Mouse (Mus musculus): ENCODE data around the gene Pick1.

Pick1 gene

GRCm38 (mm10) chr15:79229058-79229821 lies at the start of gene Pick1, which contains the start of gene Gm49486:
Gene Pick1, plus strand, starts transcription at chr15:79229173.
Gene Gm49486, plus strand, starts transcription at chr15:79229391.
- peak; percentile 96 for DNase-seq

- no peak for DNase-seq
Measured at GRCm38 (mm10) chr15:79185213-79185612, 43.8 kb upstream of the Pick1 start.

GRCm38 (mm10) chr15:79187819-79188218 lies 41.2 kb upstream of the Pick1 start:
- no peak for DNase-seq

GRCm38 (mm10) chr15:79191426-79191825 lies 37.5 kb upstream of the Pick1 start:
- no peak for DNase-seq

- no peak for DNase-seq
Measured at GRCm38 (mm10) chr15:79192450-79192849, 36.5 kb upstream of the Pick1 start.

GRCm38 (mm10) chr15:79192885-79193845 lies 35.8 kb upstream of the Pick1 start:
- DNase-seq: peak; percentile 76

- no peak for DNase-seq
Measured at GRCm38 (mm10) chr15:79194048-79194447, 34.9 kb upstream of the Pick1 start.

GRCm38 (mm10) chr15:79194946-79195345 lies 34.0 kb upstream of the Pick1 start:
- DNase-seq: no peak

- DNase-seq: no peak
Measured at GRCm38 (mm10) chr15:79195492-79195891, 33.5 kb upstream of the Pick1 start.

- DNase-seq: no peak
Measured at GRCm38 (mm10) chr15:79199390-79199976, 29.5 kb upstream of the Pick1 start.

- peak; percentile 65 for DNase-seq
Measured at GRCm38 (mm10) chr15:79201491-79202150, 27.4 kb upstream of the Pick1 start.

GRCm38 (mm10) chr15:79202575-79202974 lies 26.4 kb upstream of the Pick1 start:
- DNase-seq: no peak

- DNase-seq: no peak
Measured at GRCm38 (mm10) chr15:79208211-79208610, 20.8 kb upstream of the Pick1 start.

GRCm38 (mm10) chr15:79208758-79209439 lies 20.1 kb upstream of the Pick1 start:
- DNase-seq: no peak

GRCm38 (mm10) chr15:79210357-79210756 lies 18.6 kb upstream of the Pick1 start:
- no peak for DNase-seq

GRCm38 (mm10) chr15:79212750-79213446 lies 16.1 kb upstream of the Pick1 start:
- DNase-seq: no peak

- no peak for DNase-seq
Measured at GRCm38 (mm10) chr15:79213591-79213990, 15.4 kb upstream of the Pick1 start.

- no peak for DNase-seq
Measured at GRCm38 (mm10) chr15:79216191-79216590, 12.8 kb upstream of the Pick1 start.

- DNase-seq: peak; percentile 73
Measured at GRCm38 (mm10) chr15:79219572-79219971, 9.4 kb upstream of the Pick1 start.

- DNase-seq: peak; percentile 57
Measured at GRCm38 (mm10) chr15:79223641-79224040, 5.3 kb upstream of the Pick1 start.

GRCm38 (mm10) chr15:79224685-79225084 lies 4.3 kb upstream of the Pick1 start:
- DNase-seq: peak; percentile 89

Data from embryo, embryonic 11 days (tissue).